Mouse (Mus musculus): ENCODE data around the gene Clic3.

GRCm38 (mm10) chr2:25434292-25434691, 22.3 kb upstream of the Clic3 start:
- TF ChIP-seq ZNF384 (IDR thresholded peaks at IDR 0.05; ENCODE audit: low read depth, low read length) (no peak), ZC3H11A (IDR thresholded peaks at IDR 0.05; ENCODE audit: borderline replicate concordance, low read depth, low read length) (no peak), HCFC1 (IDR thresholded peaks at IDR 0.05; ENCODE audit: borderline replicate concordance, insufficient read depth, low read length) (no peak), CHD2 (IDR thresholded peaks at IDR 0.05; ENCODE audit: low read depth, low read length) (no peak), MAFK (IDR thresholded peaks at IDR 0.05; ENCODE audit: insufficient read depth, low read depth, low read length) (no peak)

All from ES-E14 (cell line).